Mouse (Mus musculus): ENCODE results near the gene Fkbp5. TPM values are rescaled to one million over a fixed set of nuclear protein-coding genes. Genes with fewer than 3 reads are reported as not detected.
A peak's percentile ranks its signal among the peaks of the same experiment; 100 is the strongest.
"Not testable (repeated sequence)": the region's sequence is repeated elsewhere in the genome, so short reads cannot be mapped to it uniquely, and the experiment has no call there.

Fkbp5 gene
- 100 to 1,000 TPM; 107 to 115 TPM for total RNA-seq (2021)
- long read RNA-seq, experiment 1, partial matches to known transcripts, result 1 of 56 reads
- long read RNA-seq, experiment 1, other reads (novel, unspliced or antisense), result 52 of 56 reads
- long read RNA-seq, experiment 2, partial matches to known transcripts, result 1 of 66 reads
- long read RNA-seq, experiment 2, other reads (novel, unspliced or antisense), result 63 of 66 reads

- intact Hi-C loops (cut with DNase I), result no loop called here
- DNase-seq, result peak; percentile 76 to 91
Measured at GRCm38 (mm10) chr17:28517441-28517955, at the start of gene Fkbp5. Gene Fkbp5 (minus strand): TSS chr17:28517527.

GRCm38 (mm10) chr17:28565181-28565580 lies 47.9 kb upstream of the Fkbp5 start:
- no peak for DNase-seq
- intact Hi-C loops (cut with DNase I), result no loop called here

GRCm38 (mm10) chr17:28561613-28562012 lies 44.3 kb upstream of the Fkbp5 start:
- no peak for DNase-seq
- intact Hi-C loops (cut with DNase I), result no loop called here

- DNase-seq, result no peak
- intact Hi-C loops (cut with DNase I), result no loop called here
Measured at GRCm38 (mm10) chr17:28560598-28560997, 43.3 kb upstream of the Fkbp5 start, which contains the start of gene Clps. Gene Clps (minus strand): TSS chr17:28560766.

- DNase-seq, result no peak
- intact Hi-C loops (cut with DNase I), result no loop called here
Measured at GRCm38 (mm10) chr17:28557772-28558171, 40.4 kb upstream of the Fkbp5 start.

- no peak for DNase-seq
- intact Hi-C loops (cut with DNase I), result no loop called here
Measured at GRCm38 (mm10) chr17:28556635-28557396, 39.5 kb upstream of the Fkbp5 start.

- DNase-seq; intact Hi-C loops (cut with DNase I): not testable (repeated sequence)
Measured at GRCm38 (mm10) chr17:28554021-28554420, 36.7 kb upstream of the Fkbp5 start.

GRCm38 (mm10) chr17:28553040-28553793 lies 35.9 kb upstream of the Fkbp5 start:
- intact Hi-C loops (cut with DNase I), result no loop called here
- DNase-seq, result peak; percentile 50 to 56

- intact Hi-C loops (cut with DNase I), result no loop called here
- DNase-seq, result no peak
Measured at GRCm38 (mm10) chr17:28549111-28549510, 31.8 kb upstream of the Fkbp5 start, which contains the start of gene Clpsl2. Gene Clpsl2 (plus strand): TSS chr17:28549411.

GRCm38 (mm10) chr17:28548550-28548949 lies 31.2 kb upstream of the Fkbp5 start:
- intact Hi-C loops (cut with DNase I), result no loop called here
- no peak for DNase-seq

GRCm38 (mm10) chr17:28546925-28547324 lies 29.6 kb upstream of the Fkbp5 start:
- DNase-seq, result no peak
- intact Hi-C loops (cut with DNase I), result no loop called here

- intact Hi-C loops (cut with DNase I), result no loop called here
- DNase-seq, result no peak
Measured at GRCm38 (mm10) chr17:28537881-28538280, 20.6 kb upstream of the Fkbp5 start.

GRCm38 (mm10) chr17:28533327-28533726 lies 16.0 kb upstream of the Fkbp5 start:
- intact Hi-C loops (cut with DNase I), result no loop called here
- no peak for DNase-seq

GRCm38 (mm10) chr17:28532557-28532956 lies 15.2 kb upstream of the Fkbp5 start:
- intact Hi-C loops (cut with DNase I), result no loop called here
- no peak for DNase-seq

- intact Hi-C loops (cut with DNase I), result no loop called here
- DNase-seq, result no peak
Measured at GRCm38 (mm10) chr17:28531946-28532345, 14.6 kb upstream of the Fkbp5 start.

GRCm38 (mm10) chr17:28530506-28530905 lies 13.2 kb upstream of the Fkbp5 start, which contains the start of gene Armc12:
Gene Armc12 (plus strand): TSS chr17:28530806.
- intact Hi-C loops (cut with DNase I), result no loop called here
- DNase-seq, result no peak

GRCm38 (mm10) chr17:28529116-28529515 lies 11.8 kb upstream of the Fkbp5 start:
- no peak for DNase-seq
- intact Hi-C loops (cut with DNase I), result no loop called here

GRCm38 (mm10) chr17:28528043-28528351 lies 10.7 kb upstream of the Fkbp5 start:
- intact Hi-C loops (cut with DNase I), result loop anchor here (1.0 kb wide), 2 partner anchors 121 to 142 kb away; no protein-coding TSS in a partner anchor
- peak; percentile 80 to 84 for DNase-seq

GRCm38 (mm10) chr17:28527184-28528042 lies 10.1 kb upstream of the Fkbp5 start:
- intact Hi-C loops (cut with DNase I), result loop anchor here (1.0 kb wide), 2 partner anchors 120 to 141 kb away; no protein-coding TSS in a partner anchor
- DNase-seq, result no peak

- intact Hi-C loops (cut with DNase I), result no loop called here
- no peak for DNase-seq
Measured at GRCm38 (mm10) chr17:28524831-28525430, 7.6 kb upstream of the Fkbp5 start.
